Mouse (Mus musculus) spleen, adult 12 weeks (tissue): Measurements from ENCODE around the gene Mcl1.

Experiments used
- DNase-seq: peaks from one replicate; pipeline ENCODE4 v3.0.0; 2022; ENCODE audit warnings: low spot score

Gene Mcl1

DNA sequence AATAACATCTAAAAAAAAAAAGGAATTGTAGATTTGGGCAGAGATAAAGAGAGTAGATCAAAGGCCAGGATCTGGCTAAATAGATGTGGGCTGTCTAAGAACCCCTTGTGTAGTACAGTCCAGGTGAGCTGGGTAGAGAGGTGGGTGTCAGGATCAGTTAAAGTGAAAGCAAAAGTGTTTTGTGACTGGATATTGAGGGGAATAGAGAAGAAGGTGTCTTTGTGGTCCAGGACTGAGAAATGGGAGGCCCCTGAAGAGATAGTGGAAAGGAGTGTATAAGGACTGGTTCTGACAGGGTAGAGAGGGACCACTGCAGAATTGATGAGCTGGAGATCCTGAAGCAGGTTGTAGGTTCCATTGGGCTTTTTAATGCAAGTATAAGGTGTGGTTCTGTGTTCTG, 51.4 kb downstream of the Mcl1 start:
- DNase-seq, result no peak
